Mouse (Mus musculus) hindbrain, embryonic 14.5 days (tissue): ENCODE measurements around the gene Zfp771. TPM values are rescaled to one million over a fixed set of nuclear protein-coding genes. Genes with fewer than 3 reads are reported as not detected.

ENCODE experiments used
- ATAC-seq: fragments of 200-750 bp; cut with Nextera tagmentation; 2 replicates; pipeline ENCODE4 v1.8.0; 2017; ENCODE audit warnings: moderate number of reproducible peaks, mild to moderate bottlenecking, moderate TSS enrichment, moderate library complexity; ENCODE audit not compliant: low FRiP score
- DNase-seq: peaks from one replicate; pipeline ENCODE4 v3.0.0-alpha.2; 2015; ENCODE audit warnings: low spot score
- H3K27ac ChIP-seq: fragments of 300-500 bp; sonication (generic); 2 replicates; pipeline ENCODE4 v1.5.1; 2014; ENCODE audit warnings: mild to moderate bottlenecking, moderate library complexity
- H3K27me3 ChIP-seq: fragments of 300-500 bp; sonication (generic); 2 replicates; pipeline ENCODE4 v1.6.1; 2014; ENCODE audit warnings: mild to moderate bottlenecking, low read length, mixed read lengths; ENCODE audit not compliant: control insufficient read depth, insufficient read depth
- H3K36me3 ChIP-seq: fragments of 300-500 bp; sonication (generic); replicated peaks from 2 replicates; pipeline ENCODE4 v1.6.1; 2014; ENCODE audit not compliant: control insufficient read depth, insufficient read depth
- H3K4me1 ChIP-seq: fragments of 300-500 bp; sonication (generic); replicated peaks from 2 replicates; pipeline ENCODE4 v1.6.1; 2014; ENCODE audit warnings: antibody characterized with exemption, low read length, mixed read lengths; ENCODE audit not compliant: control insufficient read depth, insufficient read depth
- H3K4me2 ChIP-seq: fragments of 300-500 bp; sonication (generic); replicated peaks from 2 replicates; pipeline ENCODE4 v1.6.1; 2014; ENCODE audit warnings: mild to moderate bottlenecking, moderate library complexity
- H3K4me3 ChIP-seq: fragments of 300-500 bp; sonication (generic); replicated peaks from 2 replicates; pipeline ENCODE4 v1.5.1; 2014; ENCODE audit warnings: mild to moderate bottlenecking, low read length
- H3K9ac ChIP-seq: fragments of 300-500 bp; sonication (generic); 2 replicates; pipeline ENCODE4 v1.6.1; 2014
- H3K9me3 ChIP-seq: fragments of 300-500 bp; sonication (generic); 2 replicates; pipeline ENCODE4 v1.6.1; 2016; ENCODE audit warnings: low read length; ENCODE audit not compliant: control insufficient read depth
- WGBS: fragments of 180-500 bp; shearing (Covaris S2); extraction: QIAGEN DNeasy Blood & Tissue Kit; methylation state at CpG from one replicate; pipeline ENCODE4 v1.1.7; 2014; 5-methylcytosine and 5-hydroxymethylcytosine counted together
- polyA plus RNA-seq: library from polyadenylated mRNA; unstranded; fragments of >200 nt; fragmentation: Nextera tagmentation; extraction: Ambion mirVana; gene quantifications from 2 replicates; pipeline ENCODE4 v1.2.1, GENCODE M21; 2014

Zfp771 gene
- polyA plus RNA-seq, 1 experiment from 2014 or later: 63.4 TPM

- Histone ChIP-seq H3K9me3 (no peaks in the 10 kb centered on the region), H3K27ac (no peak overlapping the region), H3K4me3 (no peak overlapping the region), H3K27me3 (peaks cover 9% of the 10 kb centered on the region; the same call in 1 of the 2 replicates), H3K9ac (no peak overlapping the region), H3K4me1 (no peaks in the 10 kb centered on the region), H3K36me3 (no peaks in the 10 kb centered on the region), H3K4me2 (no peak overlapping the region)
- WGBS: 94% methylated on average over 5 of the region's 5 CpGs
- DNase-seq (no peak), ATAC-seq (no peak)
These were observed 27.8 kb upstream of the Zfp771 start for GRCm38 (mm10) chr7:127216307-127216706.

GRCm38 (mm10) chr7:127217475-127217874, 26.6 kb upstream of the Zfp771 start:
- no peak for ATAC-seq
- DNase-seq: no peak
- Histone ChIP-seq H3K4me2 (no peak overlapping the region), H3K4me1 (no peaks in the 10 kb centered on the region), H3K27ac (no peak overlapping the region), H3K27me3 (peaks cover 9% of the 10 kb centered on the region; the same call in 1 of the 2 replicates), H3K9ac (no peak overlapping the region), H3K9me3 (no peaks in the 10 kb centered on the region), H3K4me3 (no peak overlapping the region), H3K36me3 (no peaks in the 10 kb centered on the region)
- 91% methylated on average over 6 of the region's 6 CpGs for WGBS

- DNase-seq (no peak), ATAC-seq (no peak)
- H3K4me1 ChIP-seq: no peaks in the 10 kb centered on the region
- no peak overlapping the region for H3K4me2 ChIP-seq
- no peak overlapping the region for H3K4me3 ChIP-seq
- H3K36me3 ChIP-seq: no peaks in the 10 kb centered on the region
- no peak overlapping the region for H3K27ac ChIP-seq
- 80% methylated on average over 10 of the region's 10 CpGs for WGBS
- no peak overlapping the region for H3K9ac ChIP-seq
- no peaks in the 10 kb centered on the region for H3K9me3 ChIP-seq
- H3K27me3 ChIP-seq: peaks cover 9% of the 10 kb centered on the region; the same call in 1 of the 2 replicates
These were observed 26.0 kb upstream of the Zfp771 start for GRCm38 (mm10) chr7:127217901-127218642.

- 89% methylated on average over 4 of the region's 4 CpGs for WGBS
- H3K4me1 ChIP-seq: no peaks in the 10 kb centered on the region
- H3K27me3 ChIP-seq: peaks cover 9% of the 10 kb centered on the region; the same call in 1 of the 2 replicates
- H3K27ac ChIP-seq: no peak overlapping the region
- H3K9ac ChIP-seq: no peak overlapping the region
- no peaks in the 10 kb centered on the region for H3K36me3 ChIP-seq
- no peak overlapping the region for H3K4me2 ChIP-seq
- no peaks in the 10 kb centered on the region for H3K9me3 ChIP-seq
- DNase-seq (no peak), ATAC-seq (no peak)
- no peak overlapping the region for H3K4me3 ChIP-seq
These were observed 25.4 kb upstream of the Zfp771 start for GRCm38 (mm10) chr7:127218670-127219069.

- Histone ChIP-seq H3K4me2 (no peak overlapping the region), H3K27ac (no peak overlapping the region), H3K9ac (no peak overlapping the region), H3K4me3 (no peak overlapping the region), H3K4me1 (no peaks in the 10 kb centered on the region), H3K9me3 (no peaks in the 10 kb centered on the region), H3K27me3 (no peaks in the 10 kb centered on the region), H3K36me3 (no peaks in the 10 kb centered on the region)
- WGBS: 92% methylated on average over 6 of the region's 6 CpGs
- DNase-seq: no peak
- ATAC-seq: no peak
These were observed 23.6 kb upstream of the Zfp771 start for GRCm38 (mm10) chr7:127220440-127220839.

- no peaks in the 10 kb centered on the region for H3K9me3 ChIP-seq
- H3K27me3 ChIP-seq: no peaks in the 10 kb centered on the region
- no peak overlapping the region for H3K9ac ChIP-seq
- no peak overlapping the region for H3K27ac ChIP-seq
- ATAC-seq (no peak), DNase-seq (no peak)
- H3K36me3 ChIP-seq: no peaks in the 10 kb centered on the region
- WGBS: 97% methylated on average over 3 of the region's 3 CpGs
- H3K4me3 ChIP-seq: no peak overlapping the region
- no peaks in the 10 kb centered on the region for H3K4me1 ChIP-seq
- H3K4me2 ChIP-seq: no peak overlapping the region
These were observed 21.0 kb upstream of the Zfp771 start for GRCm38 (mm10) chr7:127223106-127223505.

- H3K4me3 ChIP-seq: no peak overlapping the region
- H3K9ac ChIP-seq: no peak overlapping the region
- H3K36me3 ChIP-seq: no peaks in the 10 kb centered on the region
- no peaks in the 10 kb centered on the region for H3K4me1 ChIP-seq
- no peak overlapping the region for H3K27ac ChIP-seq
- DNase-seq (no peak), ATAC-seq (no peak)
- no peaks in the 10 kb centered on the region for H3K9me3 ChIP-seq
- H3K27me3 ChIP-seq: no peaks in the 10 kb centered on the region
- no peak overlapping the region for H3K4me2 ChIP-seq
- 88% methylated on average over 6 of the region's 6 CpGs for WGBS
These were observed 20.3 kb upstream of the Zfp771 start for GRCm38 (mm10) chr7:127223515-127224478.

GRCm38 (mm10) chr7:127224616-127225015, 19.5 kb upstream of the Zfp771 start:
- ATAC-seq: no peak
- H3K4me3 ChIP-seq: no peak overlapping the region
- H3K27ac ChIP-seq: no peak overlapping the region
- no peaks in the 10 kb centered on the region for H3K36me3 ChIP-seq
- H3K27me3 ChIP-seq: no peaks in the 10 kb centered on the region
- no peaks in the 10 kb centered on the region for H3K9me3 ChIP-seq
- no peaks in the 10 kb centered on the region for H3K4me1 ChIP-seq
- WGBS: 91% methylated on average over 6 of the region's 6 CpGs
- no peak overlapping the region for H3K4me2 ChIP-seq
- H3K9ac ChIP-seq: no peak overlapping the region
- DNase-seq: no peak
